Mouse (Mus musculus): ENCODE measurements around the gene Marveld3. TPM values are rescaled to one million over a fixed set of nuclear protein-coding genes. Genes with fewer than 3 reads are reported as not detected.

The Marveld3 gene
- total RNA-seq, 2 experiments from 2014 or later: not detected

DNA sequence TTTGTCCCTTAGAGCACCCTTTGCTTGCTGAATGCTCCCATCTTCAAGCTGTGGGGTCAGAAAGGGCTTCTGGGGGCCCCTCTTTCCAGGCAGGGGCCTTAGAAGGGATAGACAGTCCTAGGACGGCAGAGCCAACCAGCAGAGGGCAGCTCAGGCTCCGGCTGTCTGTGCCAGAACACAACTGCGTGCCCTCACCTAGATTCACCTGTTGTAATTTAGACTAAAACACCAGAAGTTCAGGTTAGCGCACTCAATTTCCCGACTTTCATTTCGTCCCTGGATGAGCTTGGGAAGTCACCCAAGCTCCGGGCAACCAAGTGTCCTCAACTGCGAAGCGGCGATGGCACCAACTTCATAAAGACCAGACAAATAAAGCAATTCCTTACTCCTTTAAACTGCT lies 6.8 kb upstream of the Marveld3 start:
- no peak for ATAC-seq (ENCODE audit: poor library complexity, severe bottlenecking)

DNA sequence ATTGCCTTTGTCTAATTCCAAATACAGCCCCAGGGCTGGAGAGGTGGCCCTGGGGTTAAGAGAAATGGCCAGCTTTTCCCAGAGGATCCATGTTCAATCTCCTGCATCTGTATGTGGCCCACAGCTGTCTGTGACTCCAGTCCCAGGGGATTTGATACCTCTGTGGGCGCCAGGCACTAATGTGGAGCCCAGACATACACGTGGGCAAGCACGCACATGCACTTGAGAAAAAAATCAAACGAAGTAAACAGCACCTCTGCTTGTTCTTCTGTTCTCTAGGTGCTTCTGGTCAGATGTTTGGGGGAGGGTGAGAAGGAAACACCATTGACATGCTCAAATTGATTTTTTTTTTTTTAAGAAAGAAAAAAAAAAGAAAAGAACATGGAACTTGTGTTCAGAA lies 2.1 kb upstream of the Marveld3 start:
- ATAC-seq (ENCODE audit: poor library complexity, severe bottlenecking): no peak

- no peak for ATAC-seq (ENCODE audit: poor library complexity, severe bottlenecking)
Measured at GRCm38 (mm10) chr8:109963421-109963820, 1.4 kb upstream of the Marveld3 start.

DNA sequence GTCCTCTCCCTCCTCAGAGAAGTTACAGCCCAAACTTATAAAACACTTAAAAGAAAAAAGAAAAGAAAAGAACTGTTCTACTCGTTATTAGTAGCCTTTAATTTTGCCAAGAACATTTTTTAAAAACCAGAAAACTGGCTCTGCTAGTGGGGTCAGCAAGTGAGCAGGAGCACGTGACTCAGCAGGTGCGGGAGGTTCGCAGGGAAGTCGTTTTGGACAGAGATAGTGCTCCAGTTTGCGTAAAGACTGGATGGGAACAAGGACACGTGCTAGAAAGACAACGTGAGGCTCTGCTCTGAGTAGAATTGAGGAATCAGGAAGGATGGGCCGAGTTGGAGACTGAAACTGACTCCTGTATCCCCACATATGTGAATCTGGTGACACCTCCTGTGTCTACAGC lies 893 bp upstream of the Marveld3 start:
- ATAC-seq (ENCODE audit: poor library complexity, severe bottlenecking): no peak

GRCm38 (mm10) chr8:109959112-109959511 lies 2.9 kb downstream of the Marveld3 start:
- no peak for ATAC-seq (ENCODE audit: poor library complexity, severe bottlenecking)

DNA sequence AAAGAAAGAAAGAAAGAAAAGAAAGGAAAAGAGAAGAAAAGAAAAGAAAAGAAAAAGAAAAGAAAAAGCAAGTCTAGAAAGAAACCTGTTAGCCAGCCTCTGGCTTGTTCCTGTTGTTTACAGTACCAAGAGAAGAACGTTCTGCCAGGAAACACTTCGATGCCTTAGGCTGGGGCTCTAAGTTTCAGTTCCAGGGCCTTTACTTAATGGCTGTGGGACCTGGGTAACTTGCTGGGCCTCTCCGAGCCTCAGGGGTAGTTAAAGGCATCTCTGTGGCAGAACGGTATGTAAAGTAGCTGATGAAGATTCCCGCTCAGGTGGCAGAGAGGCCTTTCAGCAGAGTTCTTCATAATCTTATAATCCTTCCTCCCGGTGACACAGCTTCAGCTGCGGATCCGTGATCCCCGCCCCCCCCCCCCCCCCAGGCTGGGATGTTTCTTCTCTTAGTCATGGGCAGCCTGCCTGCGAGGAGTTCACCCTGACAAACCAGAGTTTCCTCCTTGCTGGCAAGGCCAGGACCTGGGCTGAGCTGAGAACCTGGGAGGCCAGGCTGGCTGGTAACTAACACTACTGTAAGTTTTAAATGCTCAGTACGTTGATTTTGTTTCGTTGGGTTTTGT lies 3.9 kb downstream of the Marveld3 start:
- no peak for ATAC-seq (ENCODE audit: poor library complexity, severe bottlenecking)

DNA sequence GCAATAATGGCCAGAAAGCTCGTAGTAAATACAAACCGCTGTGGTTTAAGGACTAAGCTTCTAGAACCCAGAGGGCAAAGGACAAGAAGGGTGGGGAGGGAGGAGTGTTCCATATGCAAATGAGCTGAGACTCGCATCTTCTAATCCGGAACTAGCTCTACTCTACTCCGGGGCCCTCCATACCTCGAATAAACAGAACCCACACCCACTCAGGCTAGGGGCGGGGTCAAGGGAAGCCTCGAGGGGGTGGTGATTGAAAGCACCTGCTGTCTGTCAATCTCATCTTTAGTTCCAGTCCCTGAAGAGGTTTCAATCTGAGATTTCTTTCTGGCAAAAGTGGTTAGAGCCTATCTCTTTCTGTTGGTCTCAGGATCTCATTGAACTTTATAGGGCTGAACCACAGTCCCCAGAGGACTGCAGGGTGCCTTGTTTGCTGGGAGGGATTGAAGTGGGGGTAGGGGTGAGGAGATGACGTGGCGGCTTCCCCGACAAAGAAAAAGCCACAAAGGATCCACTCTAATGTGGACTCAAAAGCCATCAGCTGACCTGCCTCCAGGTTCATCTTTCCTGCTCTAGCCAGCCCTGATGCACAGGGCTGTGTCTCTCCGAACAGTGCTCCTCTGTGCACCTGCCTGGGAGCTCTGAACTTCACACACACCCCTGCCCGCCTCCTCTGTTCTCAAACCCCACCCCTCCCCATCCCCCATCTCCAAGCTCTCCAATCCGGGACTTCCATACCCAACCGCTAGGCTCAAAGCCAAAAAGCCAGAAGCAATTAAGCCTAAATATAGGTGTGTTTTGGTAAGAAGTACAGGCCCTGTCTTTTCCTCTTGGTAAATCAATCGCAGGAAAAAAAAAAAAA lies 4.6 kb downstream of the Marveld3 start:
- ATAC-seq (ENCODE audit: poor library complexity, severe bottlenecking): no peak

DNA sequence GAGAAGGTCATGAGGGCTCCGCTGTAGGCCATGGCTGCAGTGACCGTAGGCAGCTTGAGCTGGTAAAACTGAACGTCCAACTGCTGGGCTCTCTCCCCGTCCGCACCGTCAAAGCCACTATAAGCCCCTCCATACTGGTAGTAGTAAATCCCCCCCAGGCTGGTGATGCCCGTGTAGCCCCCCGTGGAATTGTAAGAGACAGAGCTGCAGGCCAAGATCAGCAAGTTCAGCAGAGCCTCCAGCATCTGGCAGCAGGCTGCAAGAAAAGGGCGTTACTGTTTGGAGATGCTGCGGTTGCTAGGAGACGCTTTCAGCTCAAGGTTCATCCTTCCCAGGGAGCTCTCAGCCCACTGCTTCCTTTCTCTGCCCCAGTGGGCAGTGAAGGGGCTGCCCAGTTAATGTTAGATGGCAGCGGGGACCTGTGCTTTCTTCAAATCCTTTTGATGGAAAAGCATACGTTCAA lies 7.5 kb downstream of the Marveld3 start:
- no peak for ATAC-seq (ENCODE audit: poor library complexity, severe bottlenecking)

GRCm38 (mm10) chr8:109952171-109952570 lies 9.8 kb downstream of the Marveld3 start:
- ATAC-seq (ENCODE audit: poor library complexity, severe bottlenecking): no peak

DNA sequence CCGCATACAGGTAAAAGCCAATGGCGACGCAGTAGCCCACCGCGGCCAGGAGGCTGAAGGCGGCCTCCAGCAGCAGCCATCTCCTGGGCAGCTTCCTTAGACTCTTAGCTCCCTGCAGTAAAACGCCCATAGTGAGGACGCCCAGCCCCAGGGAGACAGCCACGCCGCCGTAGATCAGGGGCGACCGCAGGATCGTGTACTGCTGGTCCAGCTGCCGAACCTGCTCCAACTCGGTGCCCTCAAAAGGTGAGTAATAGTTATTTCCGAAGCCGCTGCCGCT lies 13.8 kb downstream of the Marveld3 start:
- no peak for ATAC-seq (ENCODE audit: poor library complexity, severe bottlenecking)

GRCm38 (mm10) chr8:109947447-109948284 lies 14.3 kb downstream of the Marveld3 start:
- ATAC-seq (ENCODE audit: poor library complexity, severe bottlenecking): 0 out of 2 replicates have a peak, but pooled peaks have one; percentile 30

DNA sequence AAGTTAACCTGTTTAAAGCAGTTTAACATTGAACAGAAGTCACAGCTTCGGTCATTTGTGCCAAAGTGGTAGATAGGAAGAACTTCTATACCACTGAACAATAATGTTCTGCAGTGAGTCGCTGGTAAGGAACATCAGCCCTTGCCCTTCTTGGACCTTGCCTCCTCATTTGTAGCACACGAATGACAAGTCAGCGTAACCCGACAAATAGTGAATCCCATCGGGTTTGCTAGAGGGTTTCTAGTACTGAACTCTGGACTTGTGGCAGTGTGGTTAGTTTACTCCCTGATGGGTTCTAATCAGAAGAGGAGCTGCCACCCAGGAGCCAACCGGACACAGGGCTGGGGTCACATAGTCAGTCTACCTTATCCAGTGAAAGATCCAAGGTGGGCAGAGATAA lies 15.7 kb downstream of the Marveld3 start:
- ATAC-seq (ENCODE audit: poor library complexity, severe bottlenecking): no peak

DNA sequence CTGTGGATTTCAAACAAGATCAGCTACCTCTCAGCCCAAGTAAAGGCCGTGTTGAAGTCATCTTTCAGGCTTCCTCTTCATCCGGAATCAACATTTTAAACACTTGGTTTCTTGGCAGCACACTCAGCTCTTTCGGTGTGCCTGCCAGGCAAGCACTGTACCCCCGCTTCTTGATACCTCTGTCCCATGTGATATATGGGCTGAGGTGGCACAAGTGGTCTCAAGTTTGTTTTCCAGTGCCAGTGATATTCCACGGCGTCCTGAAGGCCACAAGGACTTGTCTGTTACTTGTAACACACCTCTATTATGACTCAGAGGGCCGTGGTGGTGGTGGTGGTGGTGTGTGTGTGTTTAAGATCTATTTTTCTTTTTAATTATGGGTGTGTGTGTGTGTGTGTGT lies 16.3 kb downstream of the Marveld3 start:
- no peak for ATAC-seq (ENCODE audit: poor library complexity, severe bottlenecking)

- ATAC-seq (ENCODE audit: poor library complexity, severe bottlenecking): no peak
Measured at GRCm38 (mm10) chr8:109945153-109945632, 16.8 kb downstream of the Marveld3 start.

- no peak for ATAC-seq (ENCODE audit: poor library complexity, severe bottlenecking)
Measured at GRCm38 (mm10) chr8:109941606-109942360, 20.2 kb downstream of the Marveld3 start.

DNA sequence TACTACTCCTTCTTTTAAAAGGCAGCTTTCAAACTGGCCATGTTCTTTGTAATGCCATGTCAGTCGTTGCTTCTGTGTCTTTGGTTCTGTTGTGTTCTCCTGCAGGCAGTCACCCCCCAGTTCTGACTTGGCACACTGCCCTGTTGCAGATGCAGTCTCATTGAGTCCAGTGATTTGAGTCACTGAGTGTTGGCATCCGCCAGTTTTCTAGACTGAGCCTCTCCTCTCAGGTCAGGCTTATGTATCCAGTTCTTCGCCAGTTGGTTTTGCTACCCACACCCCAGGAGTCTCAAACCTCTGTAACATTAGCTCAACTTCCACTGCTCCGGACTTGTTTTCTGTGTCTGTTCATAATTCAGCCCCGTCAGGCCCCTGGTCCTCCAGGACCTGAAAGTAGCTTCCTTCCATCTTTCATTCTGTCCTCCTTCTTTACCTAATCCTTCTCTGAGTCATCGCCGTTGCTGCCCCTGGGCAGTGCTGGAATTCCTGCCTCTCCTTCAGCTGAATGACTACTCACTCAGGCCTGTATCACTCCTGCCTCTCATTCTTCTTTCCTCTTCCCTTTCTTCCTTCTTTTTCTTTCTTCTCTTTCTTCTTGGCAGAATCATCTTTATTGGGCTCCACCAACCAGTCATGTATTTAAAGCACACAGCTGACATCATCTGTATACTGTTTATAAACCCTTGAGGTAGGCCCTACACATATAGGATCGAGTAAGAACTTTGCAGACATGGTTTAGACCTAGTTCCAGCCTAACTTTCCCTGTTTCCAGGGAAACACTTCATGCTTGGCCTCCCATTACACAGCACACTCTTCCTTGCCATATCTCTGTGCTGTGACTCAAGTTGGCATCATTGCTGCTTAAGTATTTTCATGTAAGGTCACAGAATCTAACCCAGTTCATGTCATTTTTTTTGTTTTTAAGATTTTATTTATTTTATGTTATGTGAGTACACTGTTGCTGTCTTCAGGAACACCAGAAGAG lies 41.3 kb downstream of the Marveld3 start:
- no peak for ATAC-seq (ENCODE audit: poor library complexity, severe bottlenecking)

- ATAC-seq (ENCODE audit: poor library complexity, severe bottlenecking): peak; percentile 77
Measured at GRCm38 (mm10) chr8:109917277-109917676, 44.7 kb downstream of the Marveld3 start.

DNA sequence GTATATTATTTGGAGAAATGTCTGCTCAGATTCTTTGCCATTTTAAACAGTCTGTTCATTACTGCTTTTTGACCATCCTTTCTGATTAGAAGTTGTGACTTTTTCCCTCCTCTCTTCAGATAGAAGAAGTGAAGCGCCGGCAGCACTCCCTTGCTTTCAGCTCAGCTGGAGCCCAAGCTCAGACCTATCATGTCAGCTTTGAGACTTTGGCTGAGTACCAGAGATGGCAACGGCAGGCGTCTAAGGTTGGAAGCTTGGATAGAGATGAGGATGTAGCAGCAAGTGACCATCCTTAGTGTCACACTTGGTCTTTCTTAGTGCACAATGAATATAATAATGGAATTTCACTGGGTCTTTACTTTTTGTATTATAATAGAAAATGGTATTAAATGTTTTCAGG lies 54.6 kb downstream of the Marveld3 start:
- ATAC-seq (ENCODE audit: poor library complexity, severe bottlenecking): no peak

DNA sequence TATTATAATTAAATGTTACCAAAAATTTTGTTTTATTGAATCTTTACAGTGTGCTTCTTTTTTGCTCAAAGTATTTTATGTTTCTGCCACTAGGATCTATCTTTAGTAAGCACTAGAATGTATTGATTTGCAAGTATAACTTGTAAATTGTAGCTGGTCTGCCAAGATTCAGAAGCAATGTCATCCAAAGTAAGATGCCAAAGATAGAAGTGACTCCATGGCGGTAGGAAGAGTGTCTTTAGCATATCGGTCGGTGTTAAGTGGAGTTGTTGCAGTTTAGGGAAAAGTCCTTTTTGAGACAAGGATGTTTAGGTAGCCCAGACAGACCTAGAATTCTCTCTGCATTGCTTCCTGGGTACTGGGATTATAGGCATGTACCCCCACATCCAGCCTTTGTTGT lies 55.1 kb downstream of the Marveld3 start:
- ATAC-seq (ENCODE audit: poor library complexity, severe bottlenecking): no peak
